Mouse (Mus musculus) kidney, embryonic 14.5 days (tissue): Measurements from ENCODE around the gene Trip10. TPM values are rescaled to one million over a fixed set of nuclear protein-coding genes. Genes with fewer than 3 reads are reported as not detected.
A peak's percentile ranks its signal among the peaks of the same experiment; 100 is the strongest.
"Not testable (repeated sequence)": the region's sequence is repeated elsewhere in the genome, so short reads cannot be mapped to it uniquely, and the experiment has no call there.

Experiments used
- ATAC-seq: fragments of 200-750 bp; cut with Nextera tagmentation; 2 replicates; pipeline ENCODE4 v1.8.0; 2017; ENCODE audit warnings: moderate number of reproducible peaks, mild to moderate bottlenecking, moderate TSS enrichment, moderate library complexity; ENCODE audit not compliant: low FRiP score, low TSS enrichment
- H3K27ac ChIP-seq: fragments of 300-500 bp; sonication (generic); 2 replicates; pipeline ENCODE4 v1.5.1; 2014; ENCODE audit warnings: low read depth, mild to moderate bottlenecking, low read length, moderate library complexity, mixed read lengths
- H3K27me3 ChIP-seq: fragments of 300-500 bp; sonication (generic); 2 replicates; pipeline ENCODE4 v1.6.1; 2014; ENCODE audit warnings: mild to moderate bottlenecking, low read length; ENCODE audit not compliant: control insufficient read depth, insufficient read depth
- H3K36me3 ChIP-seq: fragments of 300-500 bp; sonication (generic); 2 replicates; pipeline ENCODE4 v1.6.1; 2014; ENCODE audit warnings: low read length, mixed read lengths; ENCODE audit not compliant: control insufficient read depth, insufficient read depth
- H3K4me1 ChIP-seq: fragments of 300-500 bp; sonication (generic); 2 replicates; pipeline ENCODE4 v1.6.1; 2014; ENCODE audit warnings: low read length, mixed read lengths; ENCODE audit not compliant: control insufficient read depth, insufficient read depth
- H3K4me2 ChIP-seq: fragments of 300-500 bp; sonication (generic); replicated peaks from 2 replicates; pipeline ENCODE4 v1.6.1; 2014; ENCODE audit warnings: low read depth, mild to moderate bottlenecking, low read length
- H3K4me3 ChIP-seq: fragments of 300-500 bp; sonication (generic); 2 replicates; pipeline ENCODE4 v1.5.1; 2014; ENCODE audit warnings: mild to moderate bottlenecking, low read length
- H3K9ac ChIP-seq: fragments of 300-500 bp; sonication (generic); 2 replicates; pipeline ENCODE4 v1.6.1; 2014; ENCODE audit warnings: low read depth, mild to moderate bottlenecking, low read length, moderate library complexity
- H3K9me3 ChIP-seq: fragments of 300-500 bp; sonication (generic); 2 replicates; pipeline ENCODE4 v1.6.1; 2016; ENCODE audit warnings: low read length; ENCODE audit not compliant: control insufficient read depth
- WGBS: fragments of 180-500 bp; shearing (Covaris S2); extraction: QIAGEN DNeasy Blood & Tissue Kit; methylation state at CpG from one replicate; pipeline ENCODE4 v1.1.7; 2014; 5-methylcytosine and 5-hydroxymethylcytosine counted together
- polyA plus RNA-seq: library from polyadenylated mRNA; unstranded; fragments of >200 nt; fragmentation: Nextera tagmentation; extraction: Ambion mirVana; gene quantifications from 2 replicates; pipeline ENCODE4 v1.2.1, GENCODE M21; 2014

The Trip10 gene
- polyA plus RNA-seq, 1 experiment from 2014 or later = 37.1 TPM

DNA sequence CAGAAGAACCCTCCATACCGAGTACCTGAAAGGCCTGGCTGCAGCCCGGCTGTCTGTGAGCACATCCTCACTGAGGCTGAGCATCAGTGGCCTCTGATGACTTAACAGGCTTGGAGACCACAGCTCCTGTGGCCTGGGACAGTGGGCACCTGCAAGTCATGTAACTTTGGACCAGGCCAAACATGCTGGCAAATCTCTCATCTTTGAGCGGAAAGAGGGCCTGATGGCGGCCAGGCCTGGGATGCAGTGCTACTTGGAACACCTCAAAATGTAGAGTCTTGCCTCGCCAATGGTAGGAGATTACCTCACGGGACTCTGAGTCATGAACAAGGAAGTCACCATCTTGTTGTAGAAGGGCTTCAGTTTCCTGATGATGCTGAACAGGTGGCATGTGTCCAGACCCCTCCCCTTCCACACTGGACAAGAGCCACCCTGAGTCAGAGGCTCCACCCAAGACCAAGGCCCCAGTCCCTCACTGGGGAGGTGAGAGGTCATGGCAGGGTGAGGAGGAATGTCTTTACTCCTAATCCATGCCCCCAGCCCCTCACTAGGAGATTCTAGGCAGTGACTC lies 18.4 kb downstream of the Trip10 start:
- H3K27me3 ChIP-seq = no peaks in the 10 kb centered on the region
- peaks cover 8% of the 10 kb centered on the region for H3K36me3 ChIP-seq
- no peak overlapping the region for H3K9ac ChIP-seq
- H3K4me2 ChIP-seq = no peak overlapping the region
- WGBS = 87% methylated on average over 6 of the region's 6 CpGs
- H3K9me3 ChIP-seq = no peaks in the 10 kb centered on the region
- H3K4me3 ChIP-seq = no peak overlapping the region
- no peak overlapping the region for H3K27ac ChIP-seq
- ATAC-seq = no peak
- H3K4me1 ChIP-seq = 0 out of 2 replicates have a peak, but pooled peaks cover 4% of the 10 kb centered on the region

DNA sequence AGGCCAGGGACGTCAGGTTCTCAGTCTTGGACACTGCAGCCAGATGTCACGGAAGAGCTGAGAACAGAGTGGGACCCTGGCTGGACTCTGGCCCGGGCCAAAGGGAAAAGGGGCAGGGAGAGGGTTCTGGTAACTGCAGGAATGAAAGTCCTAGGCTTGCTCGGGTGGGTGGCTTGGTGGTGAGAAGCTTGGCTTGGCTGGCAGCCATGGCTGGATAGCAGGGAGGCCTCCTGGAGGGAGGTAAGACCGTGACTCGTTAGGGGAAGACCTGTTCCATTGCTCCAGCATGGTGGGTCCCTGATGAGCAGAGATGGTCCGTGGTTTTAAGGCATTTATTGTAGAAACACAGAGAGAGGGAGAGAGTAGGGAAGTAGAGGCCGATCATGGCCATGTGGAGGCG lies 22.0 kb downstream of the Trip10 start:
- H3K4me2 ChIP-seq = no peak overlapping the region
- H3K27me3 ChIP-seq = peaks cover 10% of the 10 kb centered on the region; the same call in 1 of the 2 replicates
- no peaks in the 10 kb centered on the region for H3K36me3 ChIP-seq
- 70% methylated on average over 9 of the region's 9 CpGs for WGBS
- no peaks in the 10 kb centered on the region for H3K9me3 ChIP-seq
- no peak overlapping the region for H3K4me3 ChIP-seq
- H3K4me1 ChIP-seq = 0 out of 2 replicates have a peak, but pooled peaks cover 5% of the 10 kb centered on the region
- no peak overlapping the region for H3K9ac ChIP-seq
- no peak overlapping the region for H3K27ac ChIP-seq
- ATAC-seq = no peak

DNA sequence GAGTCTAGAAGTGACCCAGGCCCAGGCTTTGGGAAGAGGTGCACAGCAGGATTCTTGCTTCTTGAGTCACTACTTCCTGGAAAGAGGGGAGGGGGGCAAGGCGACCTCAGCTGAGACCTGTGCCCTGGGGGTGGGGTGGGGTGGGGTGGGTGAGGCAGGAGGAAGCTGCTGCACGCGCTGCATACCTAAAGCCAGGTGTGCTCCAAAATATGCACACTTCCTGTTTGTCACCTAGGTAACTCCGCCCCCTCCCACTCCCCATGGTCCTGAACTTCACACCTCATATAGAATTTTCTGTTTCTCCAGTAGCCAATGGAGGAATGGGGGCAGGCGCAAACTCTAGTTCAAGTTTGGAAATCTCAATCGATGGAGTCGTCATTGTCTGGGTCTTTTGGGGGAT lies 24.6 kb downstream of the Trip10 start:
- no peaks in the 10 kb centered on the region for H3K9me3 ChIP-seq
- no peak overlapping the region for H3K27ac ChIP-seq
- H3K27me3 ChIP-seq = peaks cover 10% of the 10 kb centered on the region; the same call in 1 of the 2 replicates
- H3K9ac ChIP-seq = no peak overlapping the region
- H3K36me3 ChIP-seq = no peaks in the 10 kb centered on the region
- H3K4me2 ChIP-seq = no peak overlapping the region
- WGBS = 30% methylated on average over 7 of the region's 7 CpGs
- H3K4me3 ChIP-seq = no peak overlapping the region
- 0 out of 2 replicates have a peak, but pooled peaks cover 5% of the 10 kb centered on the region for H3K4me1 ChIP-seq
- ATAC-seq = no peak

DNA sequence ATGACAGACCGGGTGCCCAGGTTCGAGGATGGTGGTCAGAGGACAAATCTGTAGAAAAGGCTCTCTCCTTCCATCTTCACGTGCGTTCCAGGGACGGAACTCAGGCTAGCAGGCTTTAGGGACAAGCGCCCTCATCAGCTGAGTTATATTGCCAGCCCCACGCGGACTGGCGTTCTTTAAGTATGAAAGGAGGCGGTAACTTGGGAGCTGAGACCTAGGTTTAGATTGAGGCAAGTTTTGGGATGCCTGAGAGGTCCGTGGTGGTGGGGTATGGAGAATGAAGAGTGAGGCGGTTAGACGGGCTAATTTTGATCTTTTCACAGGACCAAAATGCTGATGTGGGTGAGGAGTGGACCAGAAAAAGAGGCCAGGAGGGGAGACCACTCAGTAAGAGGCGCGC lies 25.4 kb downstream of the Trip10 start:
- peak overlapping the region; percentile 49 for H3K4me3 ChIP-seq
- no peak overlapping the region for H3K27ac ChIP-seq
- WGBS = 4% methylated on average over 15 of the region's 15 CpGs
- H3K4me1 ChIP-seq = 0 out of 2 replicates have a peak, but pooled peaks cover 5% of the 10 kb centered on the region
- no peaks in the 10 kb centered on the region for H3K36me3 ChIP-seq
- no peak for ATAC-seq
- peak overlapping the region; percentile 75 for H3K4me2 ChIP-seq
- H3K27me3 ChIP-seq = peaks cover 10% of the 10 kb centered on the region; the same call in 1 of the 2 replicates
- peak overlapping the region; percentile 47; the same call in 1 of the 2 replicates for H3K9ac ChIP-seq
- H3K9me3 ChIP-seq = no peaks in the 10 kb centered on the region

DNA sequence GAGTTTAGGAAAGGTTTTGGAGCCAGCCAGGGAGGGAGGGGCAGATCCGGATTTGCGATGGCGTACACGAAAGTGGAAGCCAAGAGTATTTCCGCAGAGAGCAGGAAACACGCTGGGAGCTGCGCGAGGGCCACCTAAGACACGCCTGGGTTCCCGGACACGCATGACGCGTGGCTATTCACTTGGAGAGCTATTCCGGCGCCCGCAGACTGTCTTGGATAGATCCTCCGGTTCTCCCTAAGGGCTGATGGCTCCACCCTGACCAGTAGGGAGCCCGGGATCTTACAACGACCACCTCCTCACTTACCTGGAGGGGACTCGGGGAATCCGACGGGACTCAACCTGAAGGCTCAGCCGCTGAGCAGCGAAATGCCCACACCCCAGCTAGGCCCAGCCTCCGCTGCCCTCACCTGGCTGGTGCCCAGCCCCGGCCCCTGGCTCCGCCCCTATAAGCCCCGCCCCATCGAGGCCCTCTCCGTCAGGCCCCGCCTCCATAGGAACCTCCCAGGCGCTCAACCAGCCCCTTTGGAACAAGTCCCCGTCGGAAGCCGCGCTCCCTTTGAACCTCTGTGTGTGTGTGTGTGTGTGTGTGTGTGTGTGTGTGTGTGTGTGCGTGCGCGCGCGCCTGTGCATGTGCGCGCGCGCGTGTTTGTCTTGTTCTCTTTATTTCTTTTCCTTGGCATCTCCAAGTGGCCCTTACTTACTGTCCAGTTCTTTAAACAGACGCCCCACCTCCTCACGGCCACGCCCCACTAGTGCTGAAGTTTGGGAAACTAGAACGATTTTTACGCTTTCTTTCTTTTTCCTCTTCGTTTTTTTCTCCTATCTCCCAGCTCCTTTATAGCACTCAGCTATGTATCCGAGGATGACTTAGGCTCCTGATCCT lies 26.1 kb downstream of the Trip10 start:
- peaks cover 10% of the 10 kb centered on the region; the same call in 1 of the 2 replicates for H3K27me3 ChIP-seq
- H3K4me1 ChIP-seq = 0 out of 2 replicates have a peak, but pooled peaks cover 5% of the 10 kb centered on the region
- no peaks in the 10 kb centered on the region for H3K9me3 ChIP-seq
- H3K4me3 ChIP-seq = peak overlapping the region; percentile 49
- peak overlapping the region; percentile 75 for H3K4me2 ChIP-seq
- H3K27ac ChIP-seq = no peak overlapping the region
- H3K9ac ChIP-seq = peak overlapping the region; percentile 47; the same call in 1 of the 2 replicates
- ATAC-seq = peak; percentile 90
- H3K36me3 ChIP-seq = no peaks in the 10 kb centered on the region
- 1% methylated on average over 51 of the region's 53 CpGs for WGBS

DNA sequence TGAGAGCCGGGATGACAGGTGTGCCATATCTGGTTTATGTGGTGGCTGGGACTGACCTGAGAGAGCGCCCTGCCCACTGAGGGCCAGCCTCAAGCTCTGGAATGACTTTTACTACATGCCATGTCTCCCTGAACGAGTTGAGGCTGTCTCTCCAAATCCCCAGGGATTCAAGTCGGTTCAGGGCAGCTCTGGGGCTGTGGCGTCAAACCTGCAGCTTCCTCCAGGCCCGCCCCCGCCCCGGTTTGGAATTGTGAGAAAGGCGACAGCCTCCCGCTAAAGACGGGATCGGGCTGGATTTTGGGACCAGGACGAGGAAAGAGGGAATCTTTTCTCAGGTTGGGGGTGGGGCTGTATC lies 26.7 kb downstream of the Trip10 start:
- Histone ChIP-seq H3K4me2 (peak overlapping the region; percentile 75), H3K4me1 (0 out of 2 replicates have a peak, but pooled peaks cover 5% of the 10 kb centered on the region), H3K27ac (no peak overlapping the region), H3K36me3 (no peaks in the 10 kb centered on the region), H3K27me3 (peaks cover 10% of the 10 kb centered on the region; the same call in 1 of the 2 replicates), H3K9me3 (no peaks in the 10 kb centered on the region), H3K9ac (peak overlapping the region; percentile 25; the same call in 1 of the 2 replicates), H3K4me3 (peak overlapping the region; percentile 49)
- peak; percentile 17; the same call in 1 of the 2 replicates for ATAC-seq
- WGBS = under 1% methylated on average over 13 of the region's 13 CpGs

DNA sequence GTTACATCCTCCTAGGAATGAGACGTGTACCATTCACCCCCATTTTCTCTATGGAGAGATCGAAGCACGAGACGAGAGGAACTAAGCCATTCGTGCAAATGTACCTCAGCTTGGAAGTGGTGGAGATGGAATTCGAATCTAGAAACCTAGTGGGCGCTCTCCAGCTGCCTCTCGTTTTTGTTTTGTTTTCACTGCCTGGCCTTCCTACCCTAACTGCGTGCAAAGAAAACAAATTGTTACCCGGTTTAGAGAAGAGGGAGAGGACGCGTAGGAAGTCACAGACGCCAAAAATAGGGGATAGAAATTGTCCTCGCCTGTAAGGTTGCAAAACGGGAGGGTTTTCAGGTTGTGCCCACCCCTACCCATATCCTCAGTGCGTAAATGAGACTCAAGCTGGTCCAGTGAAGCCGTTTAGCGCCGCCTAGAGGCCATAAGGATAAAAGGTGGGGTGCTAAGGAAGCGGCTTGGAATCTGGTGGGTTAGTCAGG lies 27.4 kb downstream of the Trip10 start:
- Histone ChIP-seq H3K4me1 (0 out of 2 replicates have a peak, but pooled peaks cover 5% of the 10 kb centered on the region), H3K4me2 (peak overlapping the region; percentile 75), H3K9ac (peak overlapping the region; percentile 25; the same call in 1 of the 2 replicates), H3K27ac (no peak overlapping the region), H3K27me3 (peaks cover 10% of the 10 kb centered on the region; the same call in 1 of the 2 replicates), H3K9me3 (no peaks in the 10 kb centered on the region), H3K36me3 (no peaks in the 10 kb centered on the region), H3K4me3 (peak overlapping the region; percentile 49)
- peak; percentile 39; the same call in 1 of the 2 replicates for ATAC-seq
- whole genome bisulfite sequencing = under 1% methylated on average over 20 of the region's 20 CpGs

DNA sequence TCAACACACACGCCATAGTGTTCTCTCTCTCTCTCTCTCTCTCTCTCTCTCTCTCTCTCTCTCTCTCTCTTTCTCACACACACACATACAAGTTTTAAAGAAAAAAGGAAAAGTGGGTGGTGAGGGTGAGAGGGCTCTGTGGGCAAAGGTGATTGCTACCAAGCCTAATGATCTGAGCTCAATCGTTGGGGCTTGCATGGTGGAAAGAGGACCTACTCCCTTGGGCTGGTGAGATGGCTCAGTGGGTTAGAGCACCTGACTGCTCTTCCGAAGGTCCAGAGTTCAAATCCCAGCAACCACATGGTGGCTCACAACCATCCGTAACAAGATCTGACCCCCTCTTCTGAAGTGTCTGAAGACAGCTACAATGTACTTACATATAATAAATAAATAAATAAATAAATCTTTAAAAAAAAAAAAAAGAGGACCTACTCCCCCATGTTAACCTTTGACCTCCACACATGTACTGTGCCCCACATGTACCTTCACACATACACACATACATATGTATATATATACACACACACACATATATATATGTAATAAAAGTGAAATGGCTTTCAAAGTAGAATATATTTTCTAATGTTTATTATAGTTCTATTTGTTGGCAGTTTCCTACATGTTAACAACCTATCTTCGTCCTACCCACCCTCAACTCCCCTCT lies 28.5 kb downstream of the Trip10 start:
- H3K27me3 ChIP-seq = peaks cover 10% of the 10 kb centered on the region; the same call in 1 of the 2 replicates
- H3K9me3 ChIP-seq, H3K4me3 ChIP-seq, ATAC-seq, H3K27ac ChIP-seq, H3K4me1 ChIP-seq, H3K36me3 ChIP-seq, H3K4me2 ChIP-seq, H3K9ac ChIP-seq: not testable (repeated sequence)
- 88% methylated on average over 4 of the region's 5 CpGs for WGBS
